Mouse (Mus musculus) urinary bladder, postnatal 10 days (tissue): ENCODE measurements around the gene Snrpg.
A peak's percentile ranks its signal among the peaks of the same experiment; 100 is the strongest.
"Not testable (repeated sequence)": the region's sequence is repeated elsewhere in the genome, so short reads cannot be mapped to it uniquely, and the experiment has no call there.

Experiments used
- DNase-seq: peaks from one replicate; pipeline ENCODE4 v3.0.0; 2022; ENCODE audit warnings: low spot score

The Snrpg gene

GRCm38 (mm10) chr6:86366853-86367249 is 4.3 kb upstream of the Snrpg start:
- no peak for DNase-seq

- DNase-seq: no peak
Measured at GRCm38 (mm10) chr6:86368479-86368878, 2.6 kb upstream of the Snrpg start.

- DNase-seq: no peak
Measured at GRCm38 (mm10) chr6:86370093-86370713, 901 bp upstream of the Snrpg start.

- DNase-seq: peak; percentile 87
Measured at GRCm38 (mm10) chr6:86371340-86371911, 322 bp downstream of the Snrpg start.

- DNase-seq: no peak
Measured at GRCm38 (mm10) chr6:86371950-86372516, 929 bp downstream of the Snrpg start.

- DNase-seq: no peak
Measured at GRCm38 (mm10) chr6:86373556-86373955, 2.5 kb downstream of the Snrpg start.

- DNase-seq: no peak
Measured at GRCm38 (mm10) chr6:86378341-86378740, 7.2 kb downstream of the Snrpg start.

- not testable (repeated sequence) for DNase-seq
Measured at GRCm38 (mm10) chr6:86380112-86380511, 9.0 kb downstream of the Snrpg start.

- DNase-seq: no peak
Measured at GRCm38 (mm10) chr6:86382551-86382950, 11.4 kb downstream of the Snrpg start.

- no peak for DNase-seq
Measured at GRCm38 (mm10) chr6:86383370-86383769, 12.3 kb downstream of the Snrpg start.

- no peak for DNase-seq
Measured at GRCm38 (mm10) chr6:86384692-86385091, 13.6 kb downstream of the Snrpg start.

GRCm38 (mm10) chr6:86385362-86386104 is 14.4 kb downstream of the Snrpg start:
- DNase-seq: no peak

GRCm38 (mm10) chr6:86387313-86387712 is 16.2 kb downstream of the Snrpg start:
- DNase-seq: no peak

- DNase-seq: no peak
Measured at GRCm38 (mm10) chr6:86388461-86388860, 17.4 kb downstream of the Snrpg start.

GRCm38 (mm10) chr6:86391326-86391725 is 20.2 kb downstream of the Snrpg start:
- DNase-seq: no peak

GRCm38 (mm10) chr6:86393187-86393586 is 22.1 kb downstream of the Snrpg start:
- DNase-seq: no peak

- DNase-seq: no peak
Measured at GRCm38 (mm10) chr6:86394078-86394720, 23.1 kb downstream of the Snrpg start.

GRCm38 (mm10) chr6:86395021-86395420 is 23.9 kb downstream of the Snrpg start:
- DNase-seq: no peak

- DNase-seq: no peak
Measured at GRCm38 (mm10) chr6:86395969-86396368, 24.9 kb downstream of the Snrpg start.

- peak; percentile 58 for DNase-seq
Measured at GRCm38 (mm10) chr6:86396581-86397256, 25.6 kb downstream of the Snrpg start, which contains the start of gene Pcyox1. TSS of gene Pcyox1 (minus strand) at chr6:86397154.

GRCm38 (mm10) chr6:86397257-86397980 is 26.3 kb downstream of the Snrpg start:
- no peak for DNase-seq
